Mouse (Mus musculus): ENCODE results near the gene Dkk3. TPM values are rescaled to one million over a fixed set of nuclear protein-coding genes. Genes with fewer than 3 reads are reported as not detected.
"Not testable (repeated sequence)": the region's sequence is repeated elsewhere in the genome, so short reads cannot be mapped to it uniquely, and the experiment has no call there.

The Dkk3 gene
- polyA plus RNA-seq, 1 experiment from 2014 or later = 22.4 TPM

- Histone ChIP-seq H3K27ac (replicated peaks) (no peak overlapping the region), H3K36me3 (peaks cover 79% of the 10 kb centered on the region), H3K9me3 (no peaks in the 10 kb centered on the region), H3K9ac (replicated peaks) (no peak overlapping the region), H3K4me3 (no peak overlapping the region), H3K4me1 (no peaks in the 10 kb centered on the region), H3K27me3 (no peaks in the 10 kb centered on the region), H3K4me2 (replicated peaks) (no peak overlapping the region)
- WGBS = 98% methylated on average over 2 of the region's 2 CpGs
- no peak for ATAC-seq (ENCODE audit: low FRiP score, low read depth)
These were observed 58.0 kb downstream of the Dkk3 start for GRCm38 (mm10) chr7:112100887-112101286.

DNA sequence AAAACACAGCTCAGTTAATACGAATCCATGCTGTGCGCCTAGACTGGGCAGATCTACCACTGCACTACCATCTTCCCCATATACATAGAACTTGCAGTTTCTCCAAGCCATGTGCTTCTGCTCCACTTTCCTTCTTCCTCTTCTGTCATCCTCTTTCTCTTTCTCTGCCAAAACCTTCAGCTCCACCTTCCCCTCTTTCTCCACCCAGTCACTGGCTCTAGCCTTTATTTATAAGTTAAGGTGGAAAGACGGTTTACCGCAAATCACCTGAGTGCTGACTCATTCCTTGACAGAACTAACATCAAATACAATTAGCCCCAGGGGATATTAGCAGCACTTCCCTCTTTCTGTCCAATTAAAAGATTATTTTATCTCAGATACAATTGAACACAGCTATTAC, 63.9 kb downstream of the Dkk3 start:
- WGBS = 98% methylated on average over 4 of the region's 4 CpGs
- not testable (repeated sequence) for H3K9ac ChIP-seq (replicated peaks); H3K27me3 ChIP-seq; H3K4me1 ChIP-seq; H3K4me2 ChIP-seq (replicated peaks); H3K4me3 ChIP-seq; H3K27ac ChIP-seq (replicated peaks); ATAC-seq (ENCODE audit: low FRiP score, low read depth); H3K9me3 ChIP-seq
- peaks cover 85% of the 10 kb centered on the region for H3K36me3 ChIP-seq

DNA sequence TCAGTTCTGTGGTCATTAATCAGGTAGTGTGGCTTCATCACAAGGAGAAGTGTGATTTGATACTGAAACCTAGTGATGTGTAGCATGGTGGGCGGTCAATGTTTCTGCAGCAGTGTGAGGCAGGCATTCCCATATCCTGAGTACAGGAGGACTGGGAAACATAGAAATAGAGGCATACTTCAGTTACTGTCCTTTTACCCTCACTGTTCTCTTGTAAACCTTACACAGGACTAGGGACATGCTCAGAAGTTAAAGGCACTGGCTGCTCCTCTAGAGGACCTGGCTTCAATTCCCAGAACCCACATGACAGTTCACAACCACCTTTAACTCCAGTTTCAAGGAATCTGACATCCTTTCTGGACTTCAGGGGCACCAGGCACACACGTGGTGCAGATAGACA, 72.7 kb downstream of the Dkk3 start:
- Histone ChIP-seq H3K9ac (replicated peaks) (no peak overlapping the region), H3K4me3 (no peak overlapping the region), H3K36me3 (peaks cover 67% of the 10 kb centered on the region), H3K27me3 (no peaks in the 10 kb centered on the region), H3K27ac (replicated peaks) (no peak overlapping the region), H3K4me1 (no peaks in the 10 kb centered on the region), H3K4me2 (replicated peaks) (no peak overlapping the region), H3K9me3 (no peaks in the 10 kb centered on the region)
- no peak for ATAC-seq (ENCODE audit: low FRiP score, low read depth)
- 93% methylated on average over 2 of the region's 2 CpGs for WGBS

GRCm38 (mm10) chr7:112085062-112085461, 73.8 kb downstream of the Dkk3 start:
- no peak overlapping the region for H3K4me2 ChIP-seq (replicated peaks)
- peaks cover 69% of the 10 kb centered on the region for H3K36me3 ChIP-seq
- H3K27ac ChIP-seq (replicated peaks) = no peak overlapping the region
- H3K4me3 ChIP-seq = no peak overlapping the region
- H3K27me3 ChIP-seq = no peaks in the 10 kb centered on the region
- no peak overlapping the region for H3K9ac ChIP-seq (replicated peaks)
- no peaks in the 10 kb centered on the region for H3K4me1 ChIP-seq
- no peaks in the 10 kb centered on the region for H3K9me3 ChIP-seq
- no peak for ATAC-seq (ENCODE audit: low FRiP score, low read depth)
- 45% methylated on average over 4 of the region's 4 CpGs for WGBS

GRCm38 (mm10) chr7:112084222-112084621, 74.6 kb downstream of the Dkk3 start:
- no peaks in the 10 kb centered on the region for H3K9me3 ChIP-seq
- H3K36me3 ChIP-seq = peaks cover 64% of the 10 kb centered on the region
- WGBS = 91% methylated on average over 2 of the region's 2 CpGs
- no peak for ATAC-seq (ENCODE audit: low FRiP score, low read depth)
- no peaks in the 10 kb centered on the region for H3K4me1 ChIP-seq
- no peak overlapping the region for H3K4me3 ChIP-seq
- no peak overlapping the region for H3K4me2 ChIP-seq (replicated peaks)
- H3K9ac ChIP-seq (replicated peaks) = no peak overlapping the region
- no peaks in the 10 kb centered on the region for H3K27me3 ChIP-seq
- no peak overlapping the region for H3K27ac ChIP-seq (replicated peaks)

DNA sequence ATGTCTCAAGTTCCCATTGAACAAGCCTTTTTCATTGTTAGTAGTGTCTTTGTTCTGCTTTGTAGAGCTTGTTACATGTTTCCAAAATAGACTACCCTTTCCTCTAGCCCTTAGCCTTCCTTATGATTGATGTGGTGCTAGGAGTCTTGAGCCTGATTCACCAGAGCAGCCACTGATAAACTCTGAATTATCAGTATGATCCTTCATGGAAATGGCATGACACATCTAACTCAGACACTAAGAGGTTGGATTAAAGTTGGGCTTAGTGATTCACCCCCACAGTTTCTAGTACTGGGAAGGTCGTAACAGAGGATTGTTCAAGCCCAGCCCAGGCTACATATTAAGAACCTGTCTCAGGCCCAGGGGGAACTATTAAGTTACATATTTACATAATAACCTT, 76.2 kb downstream of the Dkk3 start:
- whole genome bisulfite sequencing = 91% methylated on average over 1 of the region's 1 CpGs
- no peak overlapping the region for H3K4me3 ChIP-seq
- H3K36me3 ChIP-seq = peaks cover 54% of the 10 kb centered on the region
- no peak overlapping the region for H3K27ac ChIP-seq (replicated peaks)
- H3K9ac ChIP-seq (replicated peaks) = no peak overlapping the region
- H3K4me2 ChIP-seq (replicated peaks) = no peak overlapping the region
- H3K9me3 ChIP-seq = no peaks in the 10 kb centered on the region
- no peaks in the 10 kb centered on the region for H3K27me3 ChIP-seq
- no peaks in the 10 kb centered on the region for H3K4me1 ChIP-seq
- ATAC-seq (ENCODE audit: low FRiP score, low read depth) = no peak

DNA sequence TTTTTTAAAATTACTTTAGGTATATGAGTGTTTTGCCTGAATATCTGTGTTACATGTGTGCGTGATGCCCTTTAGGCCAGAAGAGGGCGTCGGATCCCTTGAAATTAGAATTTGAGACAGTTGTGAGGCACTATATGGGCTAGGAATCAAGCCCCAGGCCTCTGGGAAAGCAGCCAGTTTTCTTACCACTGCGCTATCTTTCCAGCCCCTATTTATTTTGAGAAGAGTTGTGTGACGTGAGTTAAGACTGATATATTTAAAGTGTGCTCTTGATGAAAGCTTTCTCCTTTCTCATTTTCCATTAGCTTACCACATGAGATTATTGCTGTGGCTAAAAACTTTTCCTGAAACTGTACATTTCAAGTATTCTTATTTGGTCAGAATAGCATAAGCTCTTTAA, 84.0 kb downstream of the Dkk3 start:
- Histone ChIP-seq H3K27ac (replicated peaks) (no peak overlapping the region), H3K36me3 (peaks cover 30% of the 10 kb centered on the region), H3K9me3 (no peaks in the 10 kb centered on the region), H3K4me1 (no peaks in the 10 kb centered on the region), H3K27me3 (no peaks in the 10 kb centered on the region), H3K4me2 (replicated peaks) (no peak overlapping the region), H3K4me3 (no peak overlapping the region), H3K9ac (replicated peaks) (no peak overlapping the region)
- WGBS = 95% methylated on average over 5 of the region's 5 CpGs
- ATAC-seq (ENCODE audit: low FRiP score, low read depth) = no peak

Other genes starting within 250 kb of the Dkk3 start
- 105 and 113 TPM in 2 replicates for gene Usp47, start 135.6 kb downstream of the Dkk3 start, polyA plus RNA-seq (2016; fragmentation: Nextera tagmentation; extraction: Ambion mirVana)
- 1.6 and 2.2 TPM in 2 replicates for gene Mical2, start 66.8 kb upstream of the Dkk3 start, polyA plus RNA-seq (2016; fragmentation: Nextera tagmentation; extraction: Ambion mirVana)

Measured in midbrain, embryonic 12.5 days (tissue).